Mouse (Mus musculus) gastrocnemius, adult 8-10 months (tissue): ENCODE data around the gene Rpp14. TPM values are rescaled to one million over a fixed set of nuclear protein-coding genes. Genes with fewer than 3 reads are reported as not detected.
"Not testable (repeated sequence)": the region's sequence is repeated elsewhere in the genome, so short reads cannot be mapped to it uniquely, and the experiment has no call there.

Source experiments
- DNase-seq, 2 experiments: peaks; one replicate each; pipeline ENCODE4 v3.0.0; 2022; ENCODE audit warnings: low spot score in 2 of 2
- total RNA-seq, 4 experiments: library from RNA; stranded (reverse); gene quantifications; 2 replicates each; pipeline ENCODE4 v1.2.4; 2022

The Rpp14 gene
- total RNA-seq, 4 experiments from 2014 or later: 31.3 to 35.1 (median 33.2) TPM

DNA sequence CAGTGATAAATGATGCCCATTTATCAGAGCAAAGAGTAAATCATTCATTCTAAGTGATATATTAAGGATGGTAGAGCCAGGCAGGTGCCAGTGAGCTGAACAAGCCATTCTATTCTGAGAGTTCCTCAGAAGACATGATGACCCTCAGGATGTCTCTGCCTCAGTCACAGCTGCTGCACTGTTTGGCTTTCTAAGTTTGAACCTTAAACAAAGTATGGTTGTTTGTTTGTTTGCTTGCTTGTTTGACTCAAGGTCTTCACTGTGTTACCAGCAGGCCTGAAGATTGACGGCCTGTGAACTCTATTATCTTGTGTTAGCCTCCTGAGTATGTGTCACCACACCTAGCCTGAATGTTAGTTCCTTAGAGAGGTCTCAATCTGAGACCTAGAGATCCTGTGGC is 34.6 kb downstream of the Rpp14 start:
- no peak for DNase-seq

DNA sequence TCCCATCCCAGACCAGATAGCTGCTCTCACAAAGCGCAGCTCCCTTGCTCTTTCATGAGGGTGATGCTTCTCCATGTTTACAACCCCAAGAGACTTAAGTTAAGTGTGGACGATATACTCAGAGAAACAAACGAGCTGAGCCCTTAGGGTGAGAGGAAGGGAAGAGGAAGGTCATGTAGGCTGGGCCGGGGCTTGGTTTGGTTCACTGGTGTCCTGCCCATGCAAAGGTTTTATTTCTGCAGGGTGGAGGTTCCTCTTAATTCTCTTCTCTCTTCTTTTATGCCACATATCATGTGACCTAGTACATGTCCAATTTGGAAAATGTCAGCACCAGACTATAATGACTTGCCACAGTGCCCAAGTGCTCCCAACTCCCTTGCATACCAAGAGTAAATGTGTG is 35.6 kb downstream of the Rpp14 start:
- DNase-seq: no peak

DNA sequence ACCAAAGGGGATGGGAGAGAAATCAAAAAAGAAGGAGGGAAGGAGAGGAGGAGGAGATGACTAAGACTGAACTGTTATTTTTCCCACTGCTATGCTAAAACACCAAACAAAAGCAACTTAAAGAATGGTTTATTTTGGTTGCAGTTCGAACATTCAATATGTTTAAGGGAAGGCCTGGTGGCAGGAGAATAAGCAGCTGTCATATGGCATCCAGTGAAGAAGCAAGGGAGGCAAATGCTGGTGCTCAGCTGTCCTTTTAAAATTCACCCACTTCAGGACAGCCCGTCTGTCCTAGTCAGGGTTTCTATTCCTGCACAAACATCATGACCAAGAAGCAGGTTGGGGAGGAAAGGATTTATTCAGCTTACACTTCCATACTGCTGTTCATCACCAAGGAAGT is 37.2 kb downstream of the Rpp14 start:
- DNase-seq: no peak

DNA sequence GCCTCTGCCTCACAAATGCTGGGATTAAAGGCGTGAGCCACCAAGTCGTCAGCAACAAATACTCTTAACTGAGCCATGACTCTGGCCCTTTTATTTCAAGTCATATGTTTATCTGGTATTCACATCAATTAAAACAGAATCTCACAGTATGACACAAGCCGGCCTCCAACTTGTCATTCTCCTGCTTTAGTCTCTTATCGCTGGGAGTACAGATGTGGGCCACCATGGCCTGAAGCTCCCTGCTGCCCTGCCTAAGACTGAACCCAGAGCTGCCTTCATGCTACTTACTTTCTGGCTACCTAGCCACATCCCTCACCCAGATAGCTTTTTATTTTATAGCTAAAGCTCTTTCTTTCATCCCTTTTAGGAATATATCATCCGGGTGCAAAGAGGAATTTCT is 39.3 kb downstream of the Rpp14 start:
- DNase-seq: no peak

DNA sequence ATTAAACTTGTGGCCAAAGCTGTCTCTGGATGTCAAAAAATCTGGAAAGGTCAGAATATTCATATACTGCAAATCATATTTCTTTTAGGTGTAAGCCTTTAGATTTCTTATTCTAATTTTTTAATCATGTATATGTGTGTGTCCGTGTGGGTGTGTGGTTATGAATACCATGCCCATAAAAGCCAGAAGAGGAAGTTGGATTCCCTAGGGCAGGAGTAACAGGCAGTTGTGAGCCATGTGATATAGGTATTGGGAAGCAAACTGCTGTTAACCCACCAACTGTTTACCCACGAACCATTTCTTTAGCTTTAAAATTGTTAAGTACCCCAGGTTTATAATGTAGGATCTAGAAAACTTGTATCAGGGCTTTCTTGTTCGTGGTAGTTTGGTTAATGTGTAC is 39.7 kb downstream of the Rpp14 start:
- no peak for DNase-seq

DNA sequence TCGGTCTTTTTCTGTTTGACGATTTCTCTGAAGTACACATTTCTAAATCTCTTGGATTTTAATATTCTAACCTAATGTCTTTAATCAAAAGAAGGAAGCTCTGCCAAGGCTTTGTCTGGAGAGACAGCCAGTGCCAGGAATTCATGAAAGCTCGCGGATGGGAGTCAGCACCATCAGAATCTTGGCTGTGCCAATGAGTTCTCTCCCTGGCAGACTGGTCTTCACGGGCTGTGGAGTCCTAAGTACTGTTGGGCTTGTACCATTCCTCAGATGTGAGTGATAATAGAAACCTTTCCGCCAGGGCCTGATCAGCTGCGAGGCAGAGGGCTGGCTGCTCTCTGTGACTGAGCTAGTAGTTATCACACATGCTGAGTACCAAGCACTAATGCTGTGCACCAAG is 43.0 kb downstream of the Rpp14 start:
- no peak for DNase-seq

DNA sequence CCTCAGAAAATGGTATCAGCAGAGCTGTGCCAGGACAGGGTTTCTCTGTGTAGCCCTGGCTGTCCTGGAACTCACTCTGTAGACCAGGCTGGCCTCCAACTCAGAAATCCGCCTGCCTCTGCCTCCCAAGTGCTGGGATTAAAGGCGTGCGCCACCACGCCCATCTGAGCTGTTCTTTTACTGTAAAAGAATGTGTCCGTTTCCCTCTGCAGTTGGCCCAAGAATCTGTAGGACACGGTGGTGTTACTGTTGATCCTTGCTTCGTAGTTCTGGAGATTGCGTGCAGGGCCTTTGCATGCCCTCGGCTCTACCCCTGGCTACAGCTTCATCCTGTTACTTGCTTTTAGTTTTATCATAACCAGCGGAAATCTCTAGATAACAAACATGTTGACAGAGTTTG is 43.4 kb downstream of the Rpp14 start:
- not testable (repeated sequence) for DNase-seq

DNA sequence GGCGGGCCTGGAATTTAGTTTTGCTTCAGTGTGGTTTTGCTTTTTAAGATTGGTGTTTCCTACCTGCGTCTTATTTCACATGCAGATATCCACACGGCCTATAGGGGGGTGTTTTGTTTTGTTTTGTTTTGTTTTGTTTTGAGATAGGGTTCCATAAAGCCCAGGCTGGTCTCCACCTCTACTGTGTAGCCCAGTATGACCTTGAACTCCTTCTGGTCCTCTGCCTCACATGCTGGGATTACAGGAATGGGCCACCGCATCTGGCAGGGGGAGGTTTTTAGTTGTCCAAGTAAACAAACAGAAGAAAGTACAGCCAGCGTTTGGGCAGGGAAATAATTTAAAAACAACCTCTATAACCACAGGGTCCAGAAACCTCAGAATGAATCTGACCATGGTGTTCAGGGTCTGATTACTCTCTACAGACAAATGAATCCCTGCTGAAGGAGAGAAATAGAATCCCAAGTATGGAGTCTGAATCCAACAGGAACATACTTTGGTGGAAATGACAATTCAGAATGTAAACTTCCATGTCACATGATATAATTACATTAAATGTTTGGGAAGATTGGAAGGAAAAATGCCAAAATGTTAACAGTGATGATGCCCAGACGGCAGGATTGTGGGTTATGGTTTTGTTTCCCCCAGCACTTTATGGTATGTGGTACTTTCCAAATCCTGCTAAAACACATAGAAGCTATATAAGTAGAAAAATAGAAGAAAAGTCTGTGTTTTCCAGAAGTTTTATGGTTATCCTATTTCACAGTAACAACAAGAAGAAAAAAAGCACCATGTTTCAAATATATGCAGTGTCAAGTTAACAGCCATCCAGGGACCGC is 44.1 kb downstream of the Rpp14 start:
- no peak for DNase-seq

DNA sequence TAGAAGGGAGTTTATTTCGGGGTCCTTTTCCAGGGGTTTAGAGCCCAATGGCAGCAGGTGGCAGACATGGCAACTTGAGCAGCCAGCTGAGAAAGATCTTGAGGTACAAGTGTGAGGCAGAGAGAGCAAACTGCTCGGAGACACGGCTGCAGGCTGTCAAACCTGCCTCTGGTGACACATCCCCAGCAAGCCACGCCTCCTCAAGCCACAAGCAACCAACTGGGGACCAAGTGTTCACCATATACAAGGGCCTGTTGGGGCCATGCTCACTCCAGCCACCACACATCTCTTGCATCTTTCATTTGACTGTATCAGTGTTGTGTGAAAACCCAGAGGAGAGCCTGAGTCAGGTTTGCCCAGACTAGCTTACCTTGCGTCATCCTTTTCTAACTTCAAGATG is 47.8 kb downstream of the Rpp14 start:
- no peak for DNase-seq

DNA sequence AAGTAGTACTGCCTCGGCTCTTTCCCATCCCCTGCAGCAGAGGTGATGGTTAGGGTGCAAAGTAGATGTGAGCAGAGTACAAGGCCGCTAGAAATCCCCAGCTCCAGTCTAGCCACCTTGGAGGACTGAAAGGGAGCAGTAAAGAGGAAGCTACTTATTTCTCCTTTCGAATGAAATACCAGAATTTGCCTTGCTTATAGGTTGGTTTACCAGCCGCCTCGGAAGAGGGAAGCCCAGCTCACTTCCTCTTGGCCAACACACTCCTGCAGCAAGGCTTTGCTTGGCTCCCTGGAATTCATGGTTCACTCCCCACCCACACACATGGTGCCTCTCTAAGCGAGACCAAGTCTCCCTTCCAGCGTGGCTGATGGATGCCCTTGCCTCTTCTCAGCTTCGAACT is 52.6 kb downstream of the Rpp14 start:
- DNase-seq: no peak

DNA sequence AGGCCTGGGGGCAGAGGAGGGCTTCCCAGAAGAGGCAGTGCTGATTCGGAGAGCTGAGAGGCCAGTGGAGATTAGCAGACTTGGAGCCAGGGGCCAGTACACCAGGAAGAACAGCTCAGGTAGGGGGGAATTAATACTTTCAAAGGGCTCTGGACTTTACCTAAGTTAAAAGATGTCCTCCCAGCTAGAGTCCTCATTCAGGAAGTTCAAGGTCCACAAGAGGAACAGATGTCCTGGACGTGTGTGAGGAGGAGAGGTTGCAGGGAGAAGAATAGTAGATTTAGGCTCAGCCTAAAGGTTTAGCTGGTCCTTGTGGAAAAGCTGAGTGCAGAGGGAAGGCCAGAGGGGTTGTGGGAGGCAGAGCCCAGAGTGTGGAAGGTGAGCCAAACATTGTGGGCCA is 54.1 kb downstream of the Rpp14 start:
- DNase-seq: no peak

DNA sequence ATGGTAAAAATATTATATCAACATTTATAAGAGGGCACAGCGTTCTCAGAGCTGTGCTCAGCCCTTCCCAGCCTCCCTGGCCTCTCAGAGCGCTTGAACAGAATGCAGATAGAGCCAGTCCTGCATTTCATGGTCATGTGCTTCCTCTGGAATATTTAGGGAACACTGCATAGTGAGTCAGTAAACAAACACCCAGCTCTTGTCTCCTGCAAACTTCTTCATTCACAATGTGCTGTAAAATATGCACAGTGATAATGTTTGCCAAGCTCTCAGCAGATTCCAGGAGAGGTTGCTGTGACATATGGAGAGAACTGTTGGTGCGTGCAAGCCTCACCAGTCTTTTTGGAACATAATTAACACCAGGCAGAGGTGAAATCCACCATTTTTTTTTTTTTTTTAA is 55.0 kb downstream of the Rpp14 start:
- DNase-seq: no peak

DNA sequence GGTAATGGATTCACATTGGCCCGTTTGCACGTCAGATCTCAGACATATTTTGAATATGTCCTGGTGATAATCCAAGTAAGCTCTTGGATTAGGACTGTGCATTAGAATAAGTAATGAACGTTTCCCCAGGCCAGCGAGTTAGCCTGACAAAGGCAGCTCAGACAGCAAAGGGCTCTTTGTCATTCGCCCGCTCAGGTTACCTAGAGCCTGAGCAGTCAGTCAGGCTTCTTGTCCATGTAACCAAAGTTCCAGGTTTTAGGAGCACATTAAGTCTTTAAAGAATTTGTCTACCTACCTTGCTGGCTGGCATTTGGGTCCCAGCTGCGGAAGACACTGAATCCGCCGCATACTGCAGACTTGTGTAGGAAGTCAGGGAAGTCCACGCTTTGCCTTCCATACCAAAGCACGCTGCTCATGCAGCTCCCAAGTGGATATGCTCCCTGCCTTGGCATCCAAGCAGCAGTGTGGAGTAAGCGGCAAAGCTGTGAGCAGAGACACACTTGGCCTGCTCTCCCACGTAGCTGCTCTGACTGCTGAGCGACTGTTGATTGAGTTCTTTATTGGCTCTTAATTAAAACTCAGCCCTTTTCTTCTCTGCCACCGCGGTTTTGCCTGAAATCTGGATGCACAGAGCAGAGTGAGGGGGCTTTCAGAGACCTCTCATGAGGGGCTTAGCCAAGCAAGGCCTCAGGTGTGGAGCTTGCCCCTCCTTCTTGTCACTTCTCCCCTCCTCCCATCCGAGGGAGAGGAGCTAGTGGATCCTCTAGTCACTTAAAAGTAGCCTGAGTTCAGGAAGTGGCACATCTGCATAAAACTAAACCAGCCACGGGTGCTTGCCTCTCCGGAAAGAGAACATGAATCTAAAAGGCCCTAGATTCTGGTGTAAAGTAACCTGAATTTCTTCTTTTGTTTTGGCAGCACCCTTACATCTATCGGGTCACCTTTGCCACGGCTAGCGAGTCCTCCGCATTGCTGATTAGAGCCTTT is 59.9 kb downstream of the Rpp14 start:
- DNase-seq: no peak

DNA sequence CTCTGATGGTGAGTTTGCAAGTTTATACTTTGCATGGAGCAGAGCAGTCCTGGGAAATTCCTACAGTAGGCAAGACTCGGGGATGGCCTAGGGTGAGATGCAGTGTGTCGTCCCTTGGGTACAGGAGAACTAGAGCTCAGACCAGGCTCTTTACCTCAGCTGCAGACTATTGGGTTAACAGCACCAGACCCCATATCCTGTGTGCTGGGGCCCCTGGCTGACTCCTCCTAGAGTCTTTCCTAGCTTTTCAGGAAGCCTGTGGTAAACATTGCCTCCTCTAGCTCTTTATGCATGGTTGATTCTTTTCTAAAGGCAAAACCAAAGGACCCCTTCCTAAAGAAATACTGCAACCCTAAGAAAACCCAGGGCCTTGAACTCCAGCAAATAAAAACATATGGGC is 61.0 kb downstream of the Rpp14 start:
- DNase-seq: no peak

Other genes starting within 250 kb of the Rpp14 start
- not detected for gene Gm45521, start 123.1 kb upstream of the Rpp14 start, total RNA-seq
- gene Dnase1l3, start 85.8 kb upstream of the Rpp14 start, total RNA-seq: not detected
- gene Abhd6, start 77.5 kb upstream of the Rpp14 start, total RNA-seq: 10 to 100 TPM in 1 of 4 experiments, 1 to 10 TPM in 3; 6.8 to 10.2 (median 8.3) TPM
- 10 to 100 TPM; 11.4 to 14.9 (median 12.6) TPM for gene Pxk, start 17.8 kb downstream of the Rpp14 start, total RNA-seq
- 100 to 1,000 TPM; 268 to 280 (median 272) TPM for gene Pdhb, start 92.7 kb downstream of the Rpp14 start, total RNA-seq
- gene Kctd6, start 133.8 kb downstream of the Rpp14 start, total RNA-seq: 10 to 100 TPM in 1 of 4 experiments, 1 to 10 TPM in 3; 7.7 to 10.4 (median 8.2) TPM
- under 1 TPM in 2 of 4 experiments, not detected in 2; 0.56 to 0.99 TPM for gene Acox2, start 179.0 kb downstream of the Rpp14 start, total RNA-seq
- 1 to 10 TPM; 1.3 to 2.8 (median 2.4) TPM for gene Fam107a, start 237.7 kb downstream of the Rpp14 start, total RNA-seq